Mouse (Mus musculus): ENCODE results near the gene N4bp2l2.
"Not testable (repeated sequence)": the region's sequence is repeated elsewhere in the genome, so short reads cannot be mapped to it uniquely, and the experiment has no call there.

The N4bp2l2 gene

DNA sequence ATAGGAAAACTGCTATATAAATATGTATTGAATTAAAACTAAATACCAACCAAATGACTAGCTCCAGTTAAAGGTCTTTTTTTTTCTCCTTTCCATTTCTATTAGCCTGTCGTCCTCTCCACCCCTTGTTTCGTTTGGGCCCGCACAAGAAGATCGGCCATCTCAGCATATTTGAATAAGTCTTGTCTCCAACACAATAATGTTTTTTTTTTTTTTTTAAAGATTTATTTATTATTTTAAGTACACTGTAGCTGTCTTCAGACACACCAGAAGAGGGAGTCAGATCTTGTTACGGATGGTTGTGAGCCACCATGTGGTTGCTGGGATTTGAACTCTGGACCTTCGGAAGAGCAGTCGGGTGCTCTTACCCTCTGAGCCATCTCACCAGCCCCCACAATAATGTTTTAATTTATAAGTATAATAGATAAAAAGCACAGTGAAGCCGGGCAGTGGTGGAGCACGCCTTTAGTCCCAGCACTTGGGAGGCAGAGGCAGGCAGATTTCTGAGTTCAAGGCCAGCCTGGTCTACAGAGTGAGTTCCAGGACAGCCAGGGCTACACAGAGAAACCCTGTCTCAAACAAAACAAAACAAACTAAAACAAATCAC, at the start of gene N4bp2l2:
Gene N4bp2l2 (minus strand): TSS at position 51 of the 607 bp plus-strand sequence.
- DNase-seq = not testable (repeated sequence)

- DNase-seq = no peak
Measured at GRCm38 (mm10) chr5:150713431-150713830, 47.4 kb upstream of the N4bp2l2 start.

DNA sequence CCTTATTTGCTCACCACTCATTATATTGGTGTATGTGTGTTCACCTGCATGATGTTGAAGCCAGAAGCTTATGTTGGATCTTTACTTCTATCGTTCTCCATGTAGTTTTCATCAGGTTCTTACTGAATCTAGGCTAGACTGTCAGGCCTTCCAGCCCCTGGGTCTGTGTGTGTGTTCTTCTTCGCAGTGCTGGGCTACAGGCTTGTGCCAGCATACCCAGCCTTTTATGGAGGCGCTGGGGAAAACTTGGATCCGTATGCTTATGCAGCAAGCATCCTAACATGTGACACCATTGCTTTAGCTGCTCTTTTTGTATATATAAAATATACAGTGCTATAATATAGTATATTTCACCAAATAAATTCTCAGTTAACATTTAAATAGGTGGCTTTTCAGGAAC, 45.5 kb upstream of the N4bp2l2 start:
- DNase-seq = no peak

DNA sequence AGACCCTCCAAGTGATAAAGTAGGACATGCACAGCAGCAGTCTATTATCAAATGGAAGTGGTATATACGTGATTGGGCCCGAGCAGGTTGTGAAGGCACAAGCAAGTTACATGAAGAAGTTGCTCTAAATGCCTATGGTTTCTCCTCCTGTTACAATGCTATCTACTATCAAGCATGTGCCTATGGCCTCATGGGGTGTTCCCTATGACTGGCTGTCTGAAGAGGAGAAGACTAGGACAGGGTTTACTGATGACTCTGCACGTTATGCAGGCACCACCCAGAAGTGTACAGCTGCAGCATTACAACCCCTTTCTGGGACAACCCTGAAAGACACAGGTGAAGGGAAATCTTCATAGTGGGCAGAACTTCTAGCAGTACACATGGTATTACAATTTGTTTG, 41.2 kb upstream of the N4bp2l2 start:
- not testable (repeated sequence) for DNase-seq

DNA sequence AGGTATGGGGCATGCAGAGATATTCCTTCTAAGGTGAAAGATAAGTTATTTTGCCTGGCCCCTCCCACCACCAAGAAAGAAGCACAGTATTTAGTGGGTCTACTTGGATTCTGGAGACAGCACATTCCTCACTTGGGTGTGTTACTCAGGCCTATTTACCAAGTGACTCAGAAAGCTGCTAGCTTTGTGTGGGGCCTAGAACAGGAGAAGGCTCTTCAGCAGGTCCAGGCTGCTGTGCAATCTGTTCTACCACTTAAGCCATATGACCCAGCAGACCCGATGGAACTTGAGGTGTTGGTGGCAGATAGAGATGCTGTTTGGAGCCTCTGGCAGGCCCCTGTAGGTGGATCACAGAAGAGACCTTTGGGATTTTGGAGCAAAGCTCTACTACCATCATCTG, 40.7 kb upstream of the N4bp2l2 start:
- not testable (repeated sequence) for DNase-seq

GRCm38 (mm10) chr5:150702714-150703113, 36.7 kb upstream of the N4bp2l2 start:
- peak; percentile 49 to 73 for DNase-seq

DNA sequence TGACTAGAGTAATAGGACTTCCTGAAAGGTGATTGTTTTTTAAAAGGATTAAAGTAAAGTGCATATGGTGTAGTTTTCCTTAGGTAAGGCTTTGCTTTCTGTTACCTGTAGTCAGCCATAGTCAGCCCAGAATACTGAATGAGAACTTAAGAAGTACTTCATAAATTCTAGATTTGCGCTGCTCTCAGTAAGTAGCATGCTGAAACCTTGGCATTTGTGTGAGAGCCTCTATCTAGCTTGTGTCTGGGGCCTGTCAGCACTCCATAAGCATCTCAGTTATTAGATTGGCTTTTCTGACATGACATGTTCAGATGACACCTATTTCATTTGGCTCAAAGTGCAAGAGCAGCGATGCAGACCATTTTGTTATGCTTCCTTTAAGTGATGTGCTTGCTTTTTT, 27.3 kb upstream of the N4bp2l2 start:
- no peak for DNase-seq

- no peak for DNase-seq
Measured at GRCm38 (mm10) chr5:150690685-150691084, 24.7 kb upstream of the N4bp2l2 start.

DNA sequence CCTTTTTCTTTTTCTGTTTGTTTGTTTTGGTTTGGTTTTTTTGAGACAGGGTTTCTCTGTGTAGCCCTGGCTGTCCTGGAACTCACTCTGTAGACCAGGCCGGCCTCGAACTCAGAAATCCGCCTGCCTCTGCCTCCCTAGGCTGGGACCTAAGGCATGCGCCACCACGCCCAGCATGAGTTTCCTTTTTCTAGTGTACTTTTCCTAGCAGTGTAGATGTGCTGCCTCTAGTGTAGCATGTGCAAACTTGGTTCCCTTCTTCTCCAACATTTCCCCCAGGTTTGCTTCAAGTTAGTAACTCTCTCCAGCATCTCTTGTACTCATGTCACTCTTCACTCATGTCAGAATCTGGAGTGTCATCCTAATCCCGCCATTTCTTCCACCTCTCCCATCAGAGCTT, 16.9 kb upstream of the N4bp2l2 start:
- not testable (repeated sequence) for DNase-seq

DNA sequence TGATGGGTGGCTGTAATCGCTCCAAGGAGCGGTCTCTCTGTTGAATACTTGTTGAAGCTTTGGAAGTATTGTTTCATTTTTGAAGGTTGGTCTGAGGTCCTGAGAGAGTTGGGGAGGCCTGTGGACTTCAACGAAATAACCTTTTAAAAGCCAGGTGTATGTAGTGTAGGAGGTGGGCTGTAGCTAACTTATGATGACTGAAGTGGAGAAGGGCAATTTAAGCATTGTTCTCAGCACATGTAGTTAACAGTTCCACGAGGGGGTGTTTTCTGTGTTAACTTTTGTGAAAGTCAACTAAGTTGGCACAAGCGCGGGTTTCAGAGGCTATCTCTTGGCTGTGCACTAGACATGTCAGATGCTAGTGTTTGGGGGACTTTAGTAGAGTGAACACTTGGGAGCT, 8.9 kb upstream of the N4bp2l2 start:
- DNase-seq = peak; percentile 12 to 15

DNA sequence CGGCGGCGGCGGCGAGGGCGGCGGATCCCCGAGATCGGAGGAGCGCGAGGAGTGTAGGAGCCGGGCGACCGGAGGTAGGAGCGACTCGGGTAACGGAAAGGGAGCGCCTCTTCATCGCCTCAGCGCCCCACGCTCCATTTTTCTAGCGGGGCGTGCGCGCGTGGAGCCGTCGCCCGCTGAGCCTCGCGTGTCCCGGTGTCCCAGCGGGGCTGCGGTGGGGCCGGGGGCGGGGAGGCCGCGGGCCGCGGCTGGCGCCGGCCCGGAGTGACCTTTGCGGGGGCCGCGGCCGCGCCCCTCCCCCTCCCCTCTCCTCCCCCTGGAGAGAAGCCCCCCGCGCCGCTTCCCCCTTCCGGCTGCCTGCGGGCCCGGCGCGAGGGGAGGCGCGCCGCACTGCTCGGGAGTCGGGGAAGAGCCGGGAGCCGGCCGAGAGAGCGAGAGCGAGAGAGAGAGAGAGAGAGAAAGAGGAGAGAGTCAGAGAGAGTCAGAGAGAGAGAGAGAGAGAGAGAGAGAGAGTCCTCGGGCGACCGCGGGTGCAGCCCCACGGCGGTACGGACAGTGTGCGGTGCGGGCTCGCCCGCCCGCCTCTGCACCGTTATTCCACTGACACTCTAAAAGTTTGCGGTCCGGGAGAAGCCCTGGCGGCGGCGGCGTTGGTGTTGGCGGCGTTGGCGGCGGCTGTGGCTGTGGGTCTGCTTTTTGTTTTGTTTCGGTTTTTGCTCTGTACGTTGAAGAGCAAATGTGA, 8.1 kb upstream of the N4bp2l2 start:
- peak in 1 of 2 experiments; percentile 52 for DNase-seq

GRCm38 (mm10) chr5:150673153-150673835, 7.3 kb upstream of the N4bp2l2 start, which contains the start of gene Pds5b:
Gene Pds5b (plus strand): TSS chr5:150673739.
- DNase-seq = peak; percentile 98 to 99

DNA sequence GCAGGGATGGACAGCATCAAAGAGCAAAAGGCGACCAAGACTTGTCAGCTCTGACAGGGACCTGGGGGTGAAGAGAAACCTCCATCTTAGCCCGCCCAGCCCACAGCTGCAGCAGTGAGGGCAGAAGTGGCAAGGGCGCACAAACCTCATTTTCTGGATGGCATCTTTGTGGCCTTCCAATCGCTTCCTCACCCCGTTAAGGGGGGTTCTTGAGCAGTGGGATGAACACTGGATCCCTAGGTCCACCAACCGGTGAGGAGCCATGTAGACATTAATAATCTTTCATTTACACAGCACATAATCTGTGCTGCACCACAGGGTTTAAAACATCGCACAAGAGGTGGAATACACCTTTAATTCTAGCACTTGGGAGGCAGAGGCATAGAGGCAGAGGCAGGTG, 6.4 kb upstream of the N4bp2l2 start:
- no peak for DNase-seq

DNA sequence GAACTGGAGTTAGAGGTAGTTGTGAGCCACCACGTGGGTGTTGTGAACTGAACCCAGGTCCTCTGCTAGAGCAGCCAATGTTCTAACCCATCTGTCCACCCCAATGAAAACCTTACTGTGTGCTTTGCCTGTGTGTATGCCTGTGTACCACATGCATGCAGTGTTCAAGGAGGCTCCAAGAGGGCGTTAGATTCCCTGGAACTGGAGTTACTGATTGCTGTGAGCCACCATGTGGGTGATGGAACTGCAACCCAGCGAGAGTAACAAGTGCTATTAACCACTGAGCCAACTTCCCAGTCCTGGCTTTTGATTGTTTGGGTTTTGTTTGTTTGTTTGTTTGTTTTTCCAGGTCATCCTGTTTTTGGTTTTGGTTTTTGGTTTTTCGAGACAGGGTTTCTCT, 2.7 kb upstream of the N4bp2l2 start:
- DNase-seq = no peak

DNA sequence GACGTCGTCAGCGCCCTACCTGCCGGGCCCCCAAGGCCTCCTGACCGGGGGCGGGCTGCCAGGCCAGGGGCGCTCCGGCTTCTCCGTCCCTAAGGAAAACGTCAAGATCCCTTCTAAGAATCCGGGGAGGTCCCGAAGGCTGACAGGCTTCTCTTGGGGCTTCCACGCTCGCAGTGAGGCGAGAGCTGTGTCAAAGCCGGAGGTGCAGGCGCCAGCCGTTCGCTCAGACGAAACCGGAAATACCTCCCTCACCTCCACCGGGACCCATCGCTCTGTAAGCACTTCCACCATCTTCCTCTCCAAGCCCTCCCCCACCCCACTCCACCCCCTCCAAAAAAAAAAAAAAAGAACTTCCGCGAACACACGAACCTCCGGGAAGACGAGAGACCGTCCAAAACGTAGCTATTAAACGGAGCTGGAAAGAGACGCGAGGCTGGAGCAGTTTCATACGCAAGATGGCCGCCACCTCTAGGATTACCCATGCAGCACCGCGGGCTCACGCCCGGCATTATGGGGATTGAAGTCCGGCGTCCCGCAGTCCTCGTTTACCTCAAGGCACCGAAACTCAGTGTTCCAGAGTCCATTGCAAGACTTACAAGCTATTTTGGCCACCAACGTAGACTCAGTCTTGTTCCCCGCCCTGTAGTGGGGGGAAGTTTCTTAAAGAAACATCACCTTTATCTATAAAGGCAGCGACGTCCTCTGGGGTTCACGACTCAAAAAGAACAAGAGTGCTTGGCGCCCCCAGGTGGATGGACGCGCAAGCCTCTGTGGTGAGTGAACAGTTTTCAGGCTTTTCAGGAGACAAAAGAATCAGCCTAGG, 640 bp downstream of the N4bp2l2 start:
- peak; percentile 97 for DNase-seq

DNA sequence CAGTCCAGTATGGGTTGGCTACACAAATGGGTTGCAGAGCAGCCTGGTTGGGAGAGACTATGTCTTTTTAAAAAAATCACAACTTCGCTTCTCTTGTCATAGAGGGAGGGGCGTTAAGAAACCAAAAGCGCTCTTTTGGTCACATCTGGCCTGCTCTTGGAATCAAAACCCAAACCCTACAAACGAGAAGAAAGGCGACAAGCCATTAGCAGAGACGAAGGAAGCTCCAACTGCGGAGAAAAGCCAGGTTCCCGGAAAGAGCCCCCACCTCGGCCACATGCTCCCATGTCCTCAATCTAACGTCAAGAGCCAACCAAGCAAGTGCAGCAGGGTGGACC, 1.2 kb downstream of the N4bp2l2 start:
- no peak for DNase-seq

- not testable (repeated sequence) for DNase-seq
Measured at GRCm38 (mm10) chr5:150663926-150664325, 2.1 kb downstream of the N4bp2l2 start.

DNA sequence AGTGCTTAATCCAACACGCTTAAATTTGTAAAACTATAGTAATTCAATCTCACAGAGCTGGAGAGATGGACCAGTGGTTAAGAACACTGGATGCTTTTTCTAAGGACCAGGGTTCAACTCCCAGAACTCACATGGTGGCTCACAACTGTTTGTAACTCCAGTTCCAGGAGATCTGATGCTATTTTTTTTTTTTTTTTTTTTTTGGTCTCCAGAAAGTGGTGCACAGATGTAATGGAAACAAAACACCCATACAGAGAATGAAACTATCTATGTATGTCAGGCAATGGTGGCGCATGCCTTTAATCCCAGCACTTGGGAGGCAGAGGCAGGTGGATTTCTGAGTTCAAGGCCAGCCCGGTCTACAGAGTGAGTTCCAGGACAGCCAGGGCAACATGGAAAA, 5.7 kb downstream of the N4bp2l2 start:
- not testable (repeated sequence) for DNase-seq

- DNase-seq = not testable (repeated sequence)
Measured at GRCm38 (mm10) chr5:150659425-150659824, 6.6 kb downstream of the N4bp2l2 start.

DNA sequence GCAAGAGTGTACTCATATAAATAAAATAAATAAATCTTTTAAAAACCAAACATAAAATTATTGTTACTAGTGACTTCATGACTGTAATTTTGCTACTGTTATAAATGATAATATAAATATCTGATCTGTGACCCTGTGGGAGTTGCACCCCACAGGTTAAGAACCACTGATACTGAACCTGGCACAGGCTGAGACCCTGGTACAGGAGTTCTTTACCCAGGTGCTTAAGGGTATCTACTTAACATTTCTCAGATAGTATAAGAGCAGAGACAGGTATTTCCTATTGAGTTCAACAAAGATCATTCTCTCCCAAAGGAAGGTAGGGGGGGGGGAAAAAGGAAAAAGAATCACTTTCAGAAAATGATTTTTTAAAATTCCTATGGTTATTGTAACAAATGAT, 11.4 kb downstream of the N4bp2l2 start:
- DNase-seq = no peak

- DNase-seq = no peak
Measured at GRCm38 (mm10) chr5:150652578-150652977, 13.4 kb downstream of the N4bp2l2 start.

DNA sequence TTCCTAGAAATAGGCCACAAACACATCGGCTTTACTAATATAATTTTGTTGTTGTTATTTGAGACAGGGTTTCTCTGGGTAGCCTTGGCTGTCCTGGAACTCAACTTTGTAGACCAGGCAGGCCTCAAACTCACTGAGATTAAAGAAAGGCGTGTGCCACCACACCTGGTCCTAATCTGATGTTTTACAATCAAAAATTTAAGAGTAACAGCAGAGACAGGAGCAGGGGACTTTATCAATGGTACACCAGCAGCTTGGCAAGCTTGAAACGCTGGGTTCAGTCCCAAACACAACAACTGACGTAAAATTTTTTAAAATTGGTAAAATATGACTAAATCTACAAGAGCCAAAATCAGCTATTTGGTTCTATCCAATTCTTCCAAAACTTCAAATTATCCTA, 21.1 kb downstream of the N4bp2l2 start:
- no peak for DNase-seq

DNA sequence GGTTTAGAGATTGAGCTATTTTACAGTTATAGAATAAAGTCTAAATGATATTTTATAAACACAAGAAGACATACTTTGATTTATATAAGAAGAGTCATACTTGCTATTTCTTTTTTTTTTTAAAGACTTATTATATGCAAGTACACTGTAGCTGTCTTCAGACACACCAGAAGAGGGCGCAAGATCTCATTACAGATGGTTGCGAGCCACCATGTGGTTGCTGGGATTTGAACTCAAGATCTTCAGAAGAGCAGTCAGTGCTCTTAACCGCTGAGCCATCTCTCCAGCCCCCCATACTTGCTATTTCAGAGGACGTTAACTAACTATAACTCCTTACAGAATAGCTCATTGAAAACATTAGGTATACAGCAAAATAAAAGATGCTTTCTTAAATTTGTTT, 22.6 kb downstream of the N4bp2l2 start:
- DNase-seq = not testable (repeated sequence)

All from cerebellum, postnatal 10 days (tissue).